Mouse (Mus musculus): ENCODE results near the gene Hdhd3.

DNA sequence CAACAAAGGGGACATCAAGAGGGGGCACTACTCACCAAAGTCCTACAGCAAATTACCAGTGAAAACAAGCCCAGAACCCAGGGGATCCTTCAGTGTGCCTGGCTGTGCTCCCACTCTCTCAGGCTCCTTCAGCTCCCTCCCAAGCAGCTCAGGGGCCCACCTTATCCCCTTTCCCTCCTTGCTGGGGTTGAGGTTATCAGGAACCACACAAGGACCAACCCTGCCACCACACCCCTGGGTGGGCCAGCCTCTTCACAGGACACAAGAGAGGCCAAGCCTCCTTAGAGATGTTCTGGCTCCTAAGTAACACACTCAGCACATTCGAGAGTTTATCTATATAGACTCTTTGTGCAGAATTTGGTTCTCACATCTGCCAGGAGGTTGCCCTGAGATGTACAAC, 13.3 kb upstream of the Hdhd3 start:
- TF ChIP-seq CTCF (IDR thresholded peaks at IDR 0.05; ENCODE audit: borderline replicate concordance, insufficient read depth, low read length) (no peak), POLR2A (IDR thresholded peaks at IDR 0.05; ENCODE audit: low read depth, low read length) (no peak)
